9 mouse cellular contexts compared by ENCODE assay signal in genomic region chr6:124379331-124379730, GRCm38 (mm10). TPM values are rescaled to one million over a fixed set of nuclear protein-coding genes. Genes with fewer than 3 reads are reported as not detected.
DNase-seq lines count a peak whose midpoint lies in the region; ATAC-seq and TF ChIP-seq lines count a peak whose summit lies in the region.
"Had no signal": no experiment of that assay in that cellular context is flagged by ENCODE, and none has a peak within 500 bp of the region (broad histone marks: within the 10 kb centered on the region; RNA-seq: fewer than 3 reads in every experiment).

No protein-coding gene starts in this region.

- H3K9ac ChIP-seq in intestine, postnatal 0 days (ENCODE audit: low read depth, low read length): no peak overlapping the region
- H3K9ac ChIP-seq in intestine, embryonic 16.5 days (ENCODE audit: low read depth, low read length): no peak overlapping the region
- no peak overlapping the region for H3K9ac ChIP-seq in hindbrain, postnatal 0 days (replicated peaks; ENCODE audit: low read length)
- H3K9ac ChIP-seq: midbrain, embryonic 12.5 days had no signal

- H3K4me1 ChIP-seq in intestine, postnatal 0 days (replicated peaks; ENCODE audit: control insufficient read depth, insufficient read depth, low read length): no peaks in the 10 kb centered on the region
- no peaks in the 10 kb centered on the region for H3K4me1 ChIP-seq in intestine, embryonic 16.5 days (ENCODE audit: control insufficient read depth, insufficient read depth, low read length)
- no peaks in the 10 kb centered on the region for H3K4me1 ChIP-seq in hindbrain, postnatal 0 days (ENCODE audit: insufficient read depth, low read length)
- H3K4me1 ChIP-seq: midbrain, embryonic 12.5 days had no signal

- peak; percentile 42 for DNase-seq in Muller cell, postnatal 12 days (ENCODE audit: inconsistent ontology term)
- DNase-seq in hindbrain, postnatal 0 days (ENCODE audit: low spot score): peak; percentile 83
- peak; percentile 52 for DNase-seq in left cerebral cortex, postnatal 4 days
- DNase-seq in right cerebral cortex, adult 2 months (ENCODE audit: low spot score in 2 of 2): peak; percentile 78 to 80

- no peaks in the 10 kb centered on the region for H3K27me3 ChIP-seq in intestine, postnatal 0 days (replicated peaks; ENCODE audit: control insufficient read depth, insufficient read depth, low read length)
- H3K27me3 ChIP-seq in intestine, embryonic 16.5 days (replicated peaks; ENCODE audit: control insufficient read depth, insufficient read depth, low read length): no peaks in the 10 kb centered on the region
- no peaks in the 10 kb centered on the region for H3K27me3 ChIP-seq in hindbrain, postnatal 0 days (ENCODE audit: insufficient read depth, low read length)
- H3K27me3 ChIP-seq: midbrain, embryonic 12.5 days had no signal

- H3K36me3 ChIP-seq in intestine, postnatal 0 days (ENCODE audit: control insufficient read depth, insufficient read depth): no peaks in the 10 kb centered on the region
- H3K36me3 ChIP-seq in intestine, embryonic 16.5 days (ENCODE audit: control insufficient read depth, insufficient read depth, low read length): no peaks in the 10 kb centered on the region
- no peaks in the 10 kb centered on the region for H3K36me3 ChIP-seq in hindbrain, postnatal 0 days (ENCODE audit: insufficient read depth, low read length)
- H3K36me3 ChIP-seq: midbrain, embryonic 12.5 days had no signal

- H3K27ac ChIP-seq in intestine, postnatal 0 days (ENCODE audit: low read depth, low read length): no peak overlapping the region
- no peak overlapping the region for H3K27ac ChIP-seq in intestine, embryonic 16.5 days (ENCODE audit: low read length)
- no peak overlapping the region for H3K27ac ChIP-seq in hindbrain, postnatal 0 days
- H3K27ac ChIP-seq: midbrain, embryonic 12.5 days had no signal

- intact Hi-C loops in left cerebral cortex, postnatal 4 days (cut with DNase I): loop anchor here (5.0 to 10.0 kb wide), 2 partner anchors 117 to 1495 kb away; no protein-coding TSS in a partner anchor

- no peak overlapping the region for H3K4me2 ChIP-seq in intestine, postnatal 0 days (replicated peaks; ENCODE audit: low read depth)
- no peak overlapping the region for H3K4me2 ChIP-seq in intestine, embryonic 16.5 days (ENCODE audit: low read depth, low read length)
- H3K4me2 ChIP-seq in hindbrain, postnatal 0 days (ENCODE audit: low read depth, low read length): no peak overlapping the region
- H3K4me2 ChIP-seq: midbrain, embryonic 12.5 days had no signal

- H3K9me3 ChIP-seq in intestine, postnatal 0 days (ENCODE audit: control insufficient read depth): no peaks in the 10 kb centered on the region
- no peaks in the 10 kb centered on the region for H3K9me3 ChIP-seq in intestine, embryonic 16.5 days (ENCODE audit: control insufficient read depth, low read length)
- H3K9me3 ChIP-seq in hindbrain, postnatal 0 days (ENCODE audit: low read length): no peaks in the 10 kb centered on the region
- H3K9me3 ChIP-seq: midbrain, embryonic 12.5 days had no signal

- no peak for ATAC-seq in intestine, postnatal 0 days
- no peak for ATAC-seq in intestine, embryonic 16.5 days
- ATAC-seq in common myeloid progenitor, adult 5-6 weeks (replicated peaks; ENCODE audit: low read depth, poor library complexity, severe bottlenecking): peak; percentile 15; the same call in 1 of the 2 replicates
- peak; percentile 66 for ATAC-seq in hindbrain, postnatal 0 days
- no peak for ATAC-seq in erythroblast, adult 5-6 weeks (replicated peaks; ENCODE audit: low FRiP score, poor library complexity, severe bottlenecking)

- WGBS in intestine, postnatal 0 days: 34% methylated on average over 10 of the region's 10 CpGs
- WGBS in intestine, embryonic 16.5 days: 29% methylated on average over 10 of the region's 10 CpGs
- 35% methylated on average over 10 of the region's 10 CpGs for WGBS in hindbrain, postnatal 0 days

- H3K4me3 ChIP-seq in intestine, postnatal 0 days (ENCODE audit: low read depth, low read length): no peak overlapping the region
- H3K4me3 ChIP-seq in intestine, embryonic 16.5 days (ENCODE audit: low read length): no peak overlapping the region
- no peak overlapping the region for H3K4me3 ChIP-seq in hindbrain, postnatal 0 days (ENCODE audit: low read length)
- H3K4me3 ChIP-seq: midbrain, embryonic 12.5 days had no signal

- TF ChIP-seq CTCF in intestine, postnatal 0 days (IDR thresholded peaks at IDR 0.05; ENCODE audit: low read depth): peak; percentile 84
- peak; percentile 79 for TF ChIP-seq CTCF in hindbrain, postnatal 0 days (IDR thresholded peaks at IDR 0.05; ENCODE audit: low read depth)

RNA-seq across cellular contexts. Expression of gene Pex5, which starts 35.5 kb away (rescaled TPM):
- polyA plus RNA-seq in intestine, postnatal 0 days (2015; fragmentation: Nextera tagmentation; extraction: Ambion mirVana): 30.1 and 33.6 TPM in 2 replicates
- 47.4 and 48.5 TPM in 2 replicates for polyA plus RNA-seq in intestine, embryonic 16.5 days (2015; fragmentation: Nextera tagmentation; extraction: Ambion mirVana)
- 19.9 and 20.5 TPM in 2 replicates for total RNA-seq in common myeloid progenitor, adult 5-6 weeks (2017)
- 74.4 and 80.8 TPM in 2 replicates for total RNA-seq in hindbrain, postnatal 0 days (2014; rRNA removed)
- 46.6 and 49.0 TPM in 2 replicates for polyA plus RNA-seq in hindbrain, postnatal 0 days (2015; fragmentation: Nextera tagmentation; extraction: Ambion mirVana)
- total RNA-seq in left cerebral cortex, postnatal 4 days (2021): 10 to 100 TPM; 80.4 to 82.4 TPM
- 3.8 TPM in 2 replicates for total RNA-seq in erythroblast, adult 5-6 weeks (2015; ENCODE audit: low replicate concordance)
- 5.2 and 7.0 TPM in 2 replicates for total RNA-seq in erythroblast, adult 5-6 weeks (2017; ENCODE audit: low replicate concordance)

Comparison
In these comparisons a context has a peak if more than half of its experiments do, and no peak if none do; other contexts are left out.
1. ATAC-seq: peak in common myeloid progenitor, adult 5-6 weeks (single experiment) and hindbrain, postnatal 0 days (single experiment); none in intestine, postnatal 0 days (single experiment), intestine, embryonic 16.5 days (single experiment) and erythroblast, adult 5-6 weeks (single experiment).
2. Peak in every context shown above with its lines, with median percentiles within 50 percentile points of each other: DNase-seq.